Mouse (Mus musculus) monocyte, adult 5-6 weeks (primary cell): ENCODE measurements around the gene Tmem110. TPM values are rescaled to one million over a fixed set of nuclear protein-coding genes. Genes with fewer than 3 reads are reported as not detected.
A peak's percentile ranks its signal among the peaks of the same experiment; 100 is the strongest.

ENCODE experiments used
- ATAC-seq: fragments of 153-309, 156-312 bp; replicated peaks from 2 replicates; pipeline ENCODE4 v1.8.0; 2017; ENCODE audit warnings: mild to moderate bottlenecking; ENCODE audit not compliant: low TSS enrichment, insufficient number of reproducible peaks, severe bottlenecking, poor library complexity, low FRiP score
- total RNA-seq: library from RNA; stranded (forward); fragments of 200-1000, 200-491, 200-594 nt; gene quantifications from 3 replicates; pipeline ENCODE4 v1.2.3, GENCODE M21; 2017

The Tmem110 gene
- total RNA-seq, 1 experiment from 2014 or later: 6.1 TPM

DNA sequence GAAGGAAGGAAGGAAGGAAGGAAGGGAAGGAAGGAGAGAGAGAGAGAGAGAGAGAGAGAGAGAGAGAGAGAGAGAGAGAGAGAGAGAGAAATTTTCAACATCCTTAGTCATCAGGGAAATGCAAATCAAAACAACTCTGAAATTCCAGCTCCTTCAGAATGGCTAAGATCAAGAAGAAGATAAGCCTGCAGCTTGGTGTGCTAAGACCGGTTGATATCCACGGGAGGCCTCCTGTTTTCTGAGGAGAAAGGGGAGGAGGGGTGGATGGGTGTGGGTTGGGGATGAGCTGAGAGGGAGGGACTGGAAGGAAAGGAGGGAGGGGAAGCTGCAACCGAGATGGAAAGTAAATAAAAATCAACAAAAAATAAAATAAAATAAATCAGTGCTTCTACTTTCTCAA, 59.9 kb downstream of the Tmem110 start:
- no peak for ATAC-seq

DNA sequence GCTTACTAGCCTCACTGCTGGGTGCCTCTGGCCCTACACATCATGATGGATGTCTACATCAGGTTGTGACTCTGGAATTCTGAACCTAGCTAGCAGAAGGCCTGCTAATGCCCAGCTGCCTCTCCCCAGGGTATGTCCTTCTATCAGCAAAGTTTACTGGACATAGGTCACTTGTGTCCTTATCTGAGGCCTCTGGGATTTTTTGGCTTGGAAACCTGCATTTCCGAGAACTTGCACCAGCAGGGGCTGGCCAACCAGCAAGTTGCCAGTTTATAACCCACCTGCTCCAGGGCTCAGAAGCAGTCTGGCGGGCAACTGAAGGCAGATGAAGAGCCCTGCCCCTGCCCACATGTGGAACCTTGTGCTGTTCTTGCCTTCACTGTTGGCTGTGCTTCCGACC, 60.8 kb downstream of the Tmem110 start, which contains the start of gene Itih4:
Gene Itih4, plus strand, starts transcription at position 273 of the 400 bp plus-strand sequence.
- ATAC-seq: no peak

DNA sequence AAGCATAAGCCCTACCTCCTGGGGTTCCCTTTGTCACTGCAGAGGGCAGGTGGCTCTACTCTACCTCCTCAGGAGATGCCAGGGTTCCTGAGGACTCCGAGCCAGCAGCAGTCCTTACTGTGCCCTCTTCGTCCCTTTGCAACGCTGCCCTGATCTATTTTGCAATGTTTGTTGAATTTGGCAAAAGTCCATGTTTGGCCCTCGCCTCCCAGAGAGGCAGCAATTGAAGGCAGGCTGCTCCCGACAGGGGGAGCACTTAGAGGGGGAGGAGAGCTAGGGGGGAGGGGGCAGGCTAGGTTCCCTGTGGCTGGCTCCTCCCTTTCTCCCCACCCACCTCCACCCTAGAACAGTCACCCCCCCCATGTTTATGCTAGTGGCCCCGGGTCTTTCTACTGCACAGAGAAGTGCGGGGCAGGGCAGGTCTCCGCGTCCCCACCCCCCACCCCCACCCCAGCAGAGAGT, 62.9 kb downstream of the Tmem110 start:
- ATAC-seq: 0 out of 2 replicates have a peak, but pooled peaks have one; percentile 18

DNA sequence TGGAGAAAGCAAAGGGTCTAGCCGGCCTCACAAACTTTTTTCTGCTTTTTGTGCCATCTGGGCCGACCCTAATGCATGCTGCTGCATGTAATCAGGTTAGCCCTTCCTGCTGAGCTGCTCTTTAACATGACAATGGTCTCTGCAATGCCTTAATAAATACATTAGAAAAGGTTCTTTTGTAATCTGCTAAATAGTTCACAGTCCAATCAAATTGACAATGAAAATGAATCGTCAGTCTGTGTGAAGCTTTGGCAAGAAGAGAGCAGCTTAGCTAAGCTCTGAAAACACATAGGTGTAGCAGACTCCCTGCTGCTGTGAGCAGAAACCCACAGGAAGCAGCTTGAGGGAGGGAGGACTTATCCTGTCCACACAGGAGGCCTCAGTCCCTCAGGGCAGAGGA, 74.6 kb downstream of the Tmem110 start:
- no peak for ATAC-seq

DNA sequence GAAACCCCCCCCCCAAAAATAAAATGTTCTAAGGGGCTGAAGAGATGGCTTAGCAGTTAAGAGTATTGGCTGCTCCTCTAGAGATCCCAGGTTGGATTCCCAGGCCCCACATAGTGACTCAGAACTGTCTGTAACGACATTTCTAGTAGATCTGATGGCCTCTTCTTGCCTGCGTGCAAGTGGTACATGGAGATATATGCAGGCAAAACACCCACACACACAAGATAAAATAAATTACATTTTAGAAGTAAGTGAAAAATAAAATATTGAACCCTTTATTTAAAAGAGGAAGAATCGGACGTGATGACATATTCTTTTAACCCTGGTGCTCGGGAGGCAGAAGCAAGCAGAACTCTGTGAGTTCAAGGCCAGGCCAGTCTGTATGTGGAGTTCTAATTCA, 77.2 kb downstream of the Tmem110 start:
- no peak for ATAC-seq

DNA sequence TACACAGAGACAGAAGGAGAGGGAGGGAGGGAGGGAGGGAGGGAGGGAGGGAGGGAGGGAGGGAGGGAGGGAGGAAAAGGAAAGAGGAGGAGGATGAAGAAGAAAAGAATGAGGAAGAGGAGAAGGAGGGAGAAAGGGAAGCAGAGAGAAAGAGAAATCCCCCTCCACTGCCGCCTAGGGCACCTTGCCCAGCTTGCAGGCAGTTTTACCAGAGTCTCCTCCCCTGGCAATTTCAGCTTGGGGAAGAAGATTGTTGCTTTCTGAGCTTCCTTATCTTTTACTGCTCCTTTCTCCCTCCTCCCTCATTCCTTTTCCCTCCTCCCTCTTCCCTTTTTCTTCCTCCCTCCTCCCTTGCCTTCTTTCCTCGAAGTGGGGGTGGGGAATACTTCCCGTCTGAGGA, 77.6 kb downstream of the Tmem110 start:
- ATAC-seq: no peak

DNA sequence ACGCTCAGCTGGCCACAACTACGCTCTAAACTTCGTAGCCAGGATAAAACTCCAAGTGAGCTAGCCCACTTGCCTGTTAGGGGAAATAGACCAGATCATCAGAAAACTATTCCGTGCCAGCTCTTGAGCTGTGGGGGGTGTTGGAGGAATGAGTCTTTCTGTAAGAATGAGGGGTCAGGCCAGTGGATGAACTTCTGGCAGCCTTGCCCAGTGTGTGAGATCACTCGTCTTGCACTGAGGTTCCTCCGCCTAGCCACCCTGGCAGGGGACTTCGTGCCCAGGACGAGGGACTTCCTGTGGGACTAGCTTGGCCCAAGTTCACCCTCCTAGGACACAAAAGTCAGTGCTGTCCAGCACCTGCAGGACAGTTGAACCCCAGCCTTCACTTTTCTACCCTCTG, 78.9 kb downstream of the Tmem110 start:
- ATAC-seq: no peak

DNA sequence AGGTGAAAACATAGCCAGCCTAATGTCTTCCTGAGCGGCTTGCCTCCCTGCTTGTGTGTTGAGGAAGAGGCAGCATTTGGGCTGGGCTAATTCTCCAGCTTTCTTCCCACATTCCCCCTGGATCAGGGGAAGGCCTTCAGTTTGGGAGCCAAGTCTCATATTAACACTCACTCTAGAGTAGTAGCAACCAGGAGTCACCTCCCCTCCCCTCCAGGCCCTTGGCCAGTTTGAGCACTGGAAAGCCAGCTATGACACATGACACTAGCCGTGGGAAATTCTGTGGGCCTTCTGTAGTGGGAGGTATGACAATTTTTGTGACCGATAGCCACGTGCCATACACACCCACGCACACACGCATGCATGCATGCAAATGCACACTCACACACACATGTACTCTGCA, 80.6 kb downstream of the Tmem110 start:
- ATAC-seq: no peak

DNA sequence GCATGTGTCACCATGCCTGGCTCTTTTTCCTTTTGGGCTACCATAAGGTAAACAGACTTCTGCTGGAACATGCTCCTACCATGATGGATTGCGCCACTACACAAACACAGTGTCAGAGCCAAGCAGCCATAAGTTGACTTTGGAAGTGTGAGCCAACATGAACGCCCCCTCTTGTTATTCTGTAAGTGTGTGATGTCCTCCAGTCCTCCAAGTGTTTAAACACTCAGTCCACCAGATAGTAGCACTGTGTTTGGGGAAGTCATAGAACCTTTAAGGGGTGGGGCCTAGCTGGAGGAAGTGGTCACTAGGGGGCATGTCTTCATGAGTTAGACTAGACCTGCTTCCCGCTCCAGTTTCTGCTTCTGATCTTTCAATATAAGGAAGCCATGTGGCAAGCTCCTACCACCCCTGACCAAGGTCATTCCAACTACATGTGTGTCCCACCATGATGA, 82.5 kb downstream of the Tmem110 start:
- ATAC-seq: peak; percentile 87

DNA sequence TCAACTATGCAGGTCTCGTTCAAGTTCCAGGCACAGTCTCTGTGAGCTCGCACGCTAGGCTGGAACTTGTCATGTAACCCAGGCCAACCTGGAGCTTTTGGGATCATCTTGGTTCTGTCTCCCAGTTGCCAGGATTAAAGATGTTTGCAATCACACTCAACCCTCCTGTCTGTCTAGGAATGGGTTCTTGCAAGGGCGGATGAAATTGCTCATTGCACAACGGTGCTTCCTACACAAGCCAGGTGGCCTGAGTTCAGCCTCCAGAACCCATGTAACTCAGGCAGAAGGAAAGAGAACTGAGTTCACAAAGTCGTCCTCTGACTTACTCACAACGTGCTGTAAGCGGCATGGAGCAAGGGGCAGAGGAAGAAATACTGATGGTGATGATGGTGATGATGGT, 85.8 kb downstream of the Tmem110 start:
- no peak for ATAC-seq

DNA sequence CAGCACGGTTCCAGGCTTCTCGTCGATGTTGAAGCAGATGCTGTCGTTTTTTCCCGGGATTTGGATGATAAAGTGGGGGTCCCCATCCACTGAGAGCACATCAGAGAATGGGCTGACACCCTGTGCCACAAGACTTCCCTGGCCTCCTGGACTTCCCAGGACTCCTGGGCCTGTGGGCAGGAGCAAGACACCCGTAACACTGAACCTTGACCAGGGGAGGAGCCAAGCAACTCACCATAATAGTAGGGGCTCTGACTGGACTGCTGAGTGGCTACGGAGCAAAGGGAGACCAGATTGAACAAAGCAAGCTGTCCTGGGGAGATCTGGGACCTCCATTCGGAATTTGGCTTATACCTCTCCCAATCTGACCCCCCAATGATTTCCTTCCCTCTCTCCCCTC, 87.3 kb downstream of the Tmem110 start:
- ATAC-seq: no peak

DNA sequence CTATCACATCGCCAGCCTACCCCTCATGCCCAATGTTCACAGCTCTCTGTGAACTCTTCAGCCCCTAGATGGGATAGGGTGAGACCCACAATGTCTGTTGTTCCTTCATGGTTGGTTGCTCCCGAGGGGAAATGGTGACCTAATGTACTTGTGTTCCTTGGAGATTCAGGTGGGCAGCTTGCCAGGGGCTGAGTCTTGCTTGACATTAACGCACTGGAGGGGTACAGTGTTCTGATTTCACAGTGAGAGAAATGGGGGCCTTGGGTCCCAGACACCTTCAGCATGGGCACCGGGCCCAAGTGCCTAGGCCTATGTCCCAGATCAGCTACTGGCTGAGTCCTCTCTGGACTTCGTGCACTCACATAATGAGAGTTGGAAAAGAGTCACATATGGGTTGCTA, 88.0 kb downstream of the Tmem110 start:
- ATAC-seq: no peak

DNA sequence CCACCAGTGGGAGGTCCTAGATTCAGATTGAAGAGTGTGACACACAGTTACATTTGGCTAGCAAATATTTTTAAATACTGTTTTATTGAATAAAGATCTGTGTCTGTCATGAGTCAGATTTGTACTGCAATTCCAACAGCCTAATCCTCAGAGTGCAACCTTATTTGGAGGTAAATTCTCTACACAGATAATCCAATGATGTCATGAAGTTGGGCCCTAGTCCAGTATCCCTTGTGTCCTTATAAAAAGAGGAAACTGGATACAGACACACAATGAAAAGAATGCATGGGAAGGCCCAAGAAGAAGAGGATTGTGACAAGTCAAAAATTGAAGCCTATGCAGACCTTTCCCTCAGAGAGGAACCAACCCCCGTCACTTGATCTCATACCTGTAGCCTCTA, 91.1 kb downstream of the Tmem110 start:
- no peak for ATAC-seq

DNA sequence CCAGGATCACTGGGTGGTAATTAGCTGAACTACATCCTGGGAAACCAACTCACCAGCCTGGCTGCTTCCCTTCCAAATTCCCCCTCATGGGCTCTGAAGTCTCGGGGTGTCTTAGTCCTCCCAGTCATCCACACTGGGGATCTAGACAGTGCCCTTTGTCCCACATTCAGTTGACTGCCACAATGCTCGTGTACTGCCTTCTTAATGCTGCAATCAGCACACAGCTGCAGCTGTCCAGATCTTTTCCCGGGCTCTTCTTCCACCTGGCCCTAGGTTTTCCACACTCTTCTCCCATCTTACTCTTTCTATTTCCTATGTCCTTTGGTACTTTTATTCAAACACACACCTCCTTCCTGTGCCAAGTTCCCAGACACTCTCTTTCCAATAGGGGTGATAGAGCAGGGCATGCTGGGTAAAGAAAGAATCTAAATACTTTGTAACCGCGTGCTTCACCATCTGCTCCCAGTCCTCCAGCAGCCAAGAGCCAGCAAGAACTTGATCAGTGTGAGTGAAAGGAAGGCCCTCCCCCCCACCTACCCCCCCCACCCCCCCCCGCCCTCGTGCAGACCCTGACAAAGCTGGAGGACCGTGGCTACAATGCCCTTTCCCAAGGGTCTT, 96.8 kb downstream of the Tmem110 start:
- no peak for ATAC-seq

DNA sequence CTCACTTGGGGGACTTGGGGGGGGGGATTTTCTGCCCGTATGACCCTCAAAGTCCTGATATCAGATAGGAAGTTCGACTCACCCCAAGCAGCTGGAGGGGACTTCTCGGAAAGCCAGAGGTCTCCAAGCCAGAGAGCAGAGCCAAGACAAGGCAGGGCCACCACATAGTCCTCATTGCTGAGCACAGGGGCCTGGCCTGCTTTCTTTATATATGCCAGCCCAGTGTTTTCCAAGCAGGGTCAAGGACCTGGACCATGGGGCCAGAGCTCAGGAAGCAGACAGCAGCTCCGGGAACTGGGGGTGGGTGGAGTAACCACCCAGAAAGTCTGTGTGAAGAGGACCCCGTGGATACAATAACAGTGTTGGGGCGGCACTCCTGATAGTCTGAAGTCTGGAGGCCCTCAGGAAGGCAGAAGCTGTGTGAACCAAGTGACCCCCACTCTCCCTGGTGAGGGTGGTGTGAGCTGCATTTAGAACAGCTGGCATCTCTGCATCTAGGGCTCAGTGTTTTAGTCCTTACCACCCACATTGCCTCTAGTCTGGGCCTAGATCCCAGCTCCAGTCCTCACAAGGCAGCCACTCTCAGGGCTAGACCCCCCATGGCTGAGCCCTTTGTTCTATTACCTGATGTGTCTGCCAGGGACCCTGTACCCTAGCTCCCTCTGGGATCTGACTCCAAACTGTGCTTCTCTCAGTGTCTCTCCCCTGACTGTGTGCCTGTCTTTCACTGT, 98.2 kb downstream of the Tmem110 start, which contains the start of gene Itih3:
Gene Itih3, minus strand, starts transcription at position 386 of the 731 bp plus-strand sequence.
- ATAC-seq: no peak

DNA sequence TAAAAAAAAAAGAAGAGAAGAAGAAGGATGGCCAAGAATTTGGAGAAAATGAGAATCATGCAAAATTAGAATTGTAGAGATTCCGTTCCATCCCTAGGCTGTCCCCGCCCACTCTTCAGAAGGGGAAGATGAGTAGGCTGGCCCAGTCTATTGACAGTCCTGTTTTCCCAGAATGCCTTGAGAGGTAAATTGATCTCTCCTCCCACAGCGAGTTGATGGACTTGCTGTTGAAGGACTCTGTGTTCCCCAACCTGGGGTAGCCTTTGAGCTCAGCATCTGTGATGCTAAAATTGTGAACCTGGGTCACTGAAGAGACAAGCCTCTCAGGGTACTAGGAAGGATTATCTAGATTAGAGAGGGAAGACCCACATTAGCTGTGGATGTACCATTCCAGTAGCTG, 100.1 kb downstream of the Tmem110 start:
- no peak for ATAC-seq

Other genes with a start within 250 kb of the Tmem110 start
- gene Prkcd, start 199.4 kb upstream of the Tmem110 start, total RNA-seq: 610 to 725 TPM (median 637 TPM) in 3 replicates
- gene Rft1, start 171.2 kb upstream of the Tmem110 start, total RNA-seq: 14.2 to 22.2 TPM (median 16.0 TPM) in 3 replicates
- 2.5 to 6.9 TPM (median 6.1 TPM) in 3 replicates for gene Sfmbt1, start 110.7 kb upstream of the Tmem110 start, total RNA-seq
- 0.49 to 1.3 TPM in 2 of 3 replicates, not detected in the other for gene Mustn1, start 53.6 kb downstream of the Tmem110 start, total RNA-seq
- gene Itih4, start 60.9 kb downstream of the Tmem110 start, total RNA-seq: not detected in 3 replicates
- not detected in 3 replicates for gene Itih3, start 98.2 kb downstream of the Tmem110 start, total RNA-seq
- gene Itih1, start 117.7 kb downstream of the Tmem110 start, total RNA-seq: not detected in 3 replicates
- gene Nek4, start 125.8 kb downstream of the Tmem110 start, total RNA-seq: 5.3 to 6.9 TPM (median 5.3 TPM) in 3 replicates
- gene Glt8d1, start 175.8 kb downstream of the Tmem110 start, total RNA-seq: 17.0 to 29.2 TPM (median 20.6 TPM) in 3 replicates
- 73.5 to 105 TPM (median 73.5 TPM) in 3 replicates for gene Spcs1, start 176.1 kb downstream of the Tmem110 start, total RNA-seq
- 41.7 to 67.0 TPM (median 49.4 TPM) in 3 replicates for gene Pbrm1, start 193.5 kb downstream of the Tmem110 start, total RNA-seq
- gene Gnl3, start 193.6 kb downstream of the Tmem110 start, total RNA-seq: 99.4 to 162 TPM (median 133 TPM) in 3 replicates